Mouse (Mus musculus): Measurements from ENCODE around the gene Ell.

DNA sequence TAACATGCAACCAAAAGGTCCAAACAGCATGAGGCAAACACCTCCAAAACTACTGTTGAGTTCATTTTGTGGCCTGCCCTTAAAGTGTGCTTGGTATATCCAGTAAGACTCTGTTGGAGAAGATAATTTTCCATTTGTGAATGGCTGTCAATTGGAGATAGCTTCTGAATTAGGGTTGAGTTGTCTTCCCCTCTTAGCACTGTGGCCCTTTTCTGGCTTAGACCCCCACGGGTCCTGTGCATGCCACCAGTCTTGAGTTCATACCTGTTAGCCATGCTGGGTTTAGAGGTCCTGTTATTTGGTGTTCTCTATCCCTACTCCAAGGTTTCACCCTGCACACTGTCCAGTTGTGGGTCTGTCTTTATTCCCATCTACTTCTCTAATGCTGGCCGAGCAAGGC lies 27.5 kb upstream of the Ell start:
- TF ChIP-seq GATA1 (IDR thresholded peaks at IDR 0.05; ENCODE audit: low read length) = no peak
- no peak for TF ChIP-seq TAL1 (IDR thresholded peaks at IDR 0.05; ENCODE audit: low read length)

Measured in erythroblast, embryonic 14.5 days (primary cell).